Mouse (Mus musculus) monocyte, adult 2 months (primary cell): ENCODE data around the gene Chmp5.
A peak's percentile ranks its signal among the peaks of the same experiment; 100 is the strongest.

ENCODE experiments used
- DNase-seq, 2 experiments: peaks; one replicate each; pipeline ENCODE4 v3.0.0; 2022; ENCODE audit warnings: low spot score in 2 of 2, low read depth in 1 of 2

Chmp5 gene

GRCm38 (mm10) chr4:40946516-40947121 lies 1.6 kb upstream of the Chmp5 start:
- no peak for DNase-seq

GRCm38 (mm10) chr4:40947565-40948159 lies 545 bp upstream of the Chmp5 start:
- DNase-seq: no peak

- no peak for DNase-seq
Measured at GRCm38 (mm10) chr4:40953521-40953920, 5.3 kb downstream of the Chmp5 start.

GRCm38 (mm10) chr4:40955942-40956341 lies 7.7 kb downstream of the Chmp5 start:
- DNase-seq: no peak

- DNase-seq: no peak
Measured at GRCm38 (mm10) chr4:40963536-40963935, 15.3 kb downstream of the Chmp5 start.

- no peak for DNase-seq
Measured at GRCm38 (mm10) chr4:40969161-40969560, 21.0 kb downstream of the Chmp5 start.

GRCm38 (mm10) chr4:40969781-40970591 lies 21.8 kb downstream of the Chmp5 start:
- DNase-seq: no peak

- no peak for DNase-seq
Measured at GRCm38 (mm10) chr4:40970592-40970841, 22.3 kb downstream of the Chmp5 start.

- DNase-seq: peak; percentile 80 to 87
Measured at GRCm38 (mm10) chr4:40970842-40971701, 22.9 kb downstream of the Chmp5 start, which contains the start of gene Nfx1. Gene Nfx1 (plus strand): TSS chr4:40970906.

GRCm38 (mm10) chr4:40971744-40972143 lies 23.5 kb downstream of the Chmp5 start:
- DNase-seq: peak in 1 of 2 experiments; percentile 26

- no peak for DNase-seq
Measured at GRCm38 (mm10) chr4:40974011-40974410, 25.8 kb downstream of the Chmp5 start.

GRCm38 (mm10) chr4:40975678-40976077 lies 27.5 kb downstream of the Chmp5 start:
- DNase-seq: no peak

- no peak for DNase-seq
Measured at GRCm38 (mm10) chr4:40976651-40977050, 28.4 kb downstream of the Chmp5 start.

GRCm38 (mm10) chr4:40979430-40979829 lies 31.2 kb downstream of the Chmp5 start:
- no peak for DNase-seq

- no peak for DNase-seq
Measured at GRCm38 (mm10) chr4:40982486-40982885, 34.3 kb downstream of the Chmp5 start.

GRCm38 (mm10) chr4:40983686-40984085 lies 35.5 kb downstream of the Chmp5 start:
- no peak for DNase-seq

- no peak for DNase-seq
Measured at GRCm38 (mm10) chr4:40989633-40990032, 41.4 kb downstream of the Chmp5 start.

- DNase-seq: no peak
Measured at GRCm38 (mm10) chr4:40996302-40996701, 48.1 kb downstream of the Chmp5 start.

GRCm38 (mm10) chr4:40997916-40998315 lies 49.7 kb downstream of the Chmp5 start:
- no peak for DNase-seq

- DNase-seq: no peak
Measured at GRCm38 (mm10) chr4:41000271-41000670, 52.1 kb downstream of the Chmp5 start.

- no peak for DNase-seq
Measured at GRCm38 (mm10) chr4:41000842-41001639, 52.8 kb downstream of the Chmp5 start.
